Mouse (Mus musculus) gastrocnemius, postnatal 14 days (tissue): Measurements from ENCODE around the gene Aldh3b1. TPM values are rescaled to one million over a fixed set of nuclear protein-coding genes. Genes with fewer than 3 reads are reported as not detected.

Source experiments
- DNase-seq: peaks from one replicate; pipeline ENCODE4 v3.0.0; 2021; ENCODE audit warnings: mixed read lengths
- intact Hi-C: fragments of 180-260 bp; cut with DNase I; formaldehyde crosslinking; loops from one replicate; pipeline ENCODE4 v1.15.1; 2025; ENCODE audit warnings: low total_unique reads
- total RNA-seq, 2 experiments: library from RNA; stranded (reverse); gene quantifications; 2 replicates each; pipeline ENCODE4 v1.2.3; 2021

The Aldh3b1 gene
- total RNA-seq, 2 experiments from 2014 or later: 2.1 to 2.5 TPM

- no peak for DNase-seq
Measured at GRCm38 (mm10) chr19:3895171-3895631, 34.4 kb downstream of the Aldh3b1 start.

DNA sequence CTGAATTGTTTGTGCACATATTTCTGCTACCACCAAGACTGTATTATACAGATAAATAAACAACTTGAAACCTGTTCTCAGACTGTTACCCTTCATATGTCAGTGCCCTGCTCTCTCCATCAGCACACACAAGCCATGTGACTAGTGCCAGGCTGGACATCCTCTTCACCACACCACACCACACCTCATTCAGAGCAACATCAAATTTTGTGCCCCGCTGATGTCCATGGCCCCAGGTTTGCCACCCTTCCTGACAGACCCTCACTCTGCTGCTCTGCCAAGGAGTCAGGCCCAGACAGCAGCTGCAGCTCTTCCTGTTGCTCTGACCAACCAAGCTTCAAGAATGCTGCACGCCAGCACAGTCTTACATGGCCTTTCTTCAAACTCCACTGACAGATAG is 35.3 kb downstream of the Aldh3b1 start:
- intact Hi-C loops: no loop called here
- DNase-seq: no peak

More at GRCm38 (mm10) chr19:3895171-3895631, 34.4 kb downstream of the Aldh3b1 start:
- intact Hi-C loops: no loop called here

DNA sequence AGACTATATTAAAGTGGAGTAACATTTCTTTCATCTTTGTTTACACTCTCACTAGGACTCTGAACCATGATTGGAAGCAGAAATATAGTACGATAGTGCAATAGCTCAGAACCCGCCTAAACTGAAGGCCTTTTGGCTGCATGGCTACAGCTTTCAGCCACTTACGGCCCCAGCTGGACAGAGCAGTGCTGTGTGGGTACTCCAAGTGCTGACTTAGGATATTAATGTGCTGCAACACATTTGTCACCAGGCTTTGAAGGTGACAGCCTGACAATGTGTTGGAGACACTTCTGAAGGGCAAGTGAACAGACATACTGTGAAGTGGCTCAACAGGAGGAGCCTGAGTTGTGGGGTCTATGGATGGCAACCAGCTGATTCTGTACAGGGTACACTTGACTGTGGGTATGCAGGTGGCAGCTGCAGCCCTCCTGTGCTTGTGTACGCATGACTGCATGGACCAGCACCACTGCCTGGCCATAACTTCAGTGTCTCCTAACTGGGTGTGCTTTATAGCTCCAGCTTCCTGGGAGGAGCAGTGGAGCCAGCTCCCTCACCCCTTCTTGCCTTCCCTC is 36.0 kb downstream of the Aldh3b1 start:
- DNase-seq: no peak
- intact Hi-C loops: no loop called here

DNA sequence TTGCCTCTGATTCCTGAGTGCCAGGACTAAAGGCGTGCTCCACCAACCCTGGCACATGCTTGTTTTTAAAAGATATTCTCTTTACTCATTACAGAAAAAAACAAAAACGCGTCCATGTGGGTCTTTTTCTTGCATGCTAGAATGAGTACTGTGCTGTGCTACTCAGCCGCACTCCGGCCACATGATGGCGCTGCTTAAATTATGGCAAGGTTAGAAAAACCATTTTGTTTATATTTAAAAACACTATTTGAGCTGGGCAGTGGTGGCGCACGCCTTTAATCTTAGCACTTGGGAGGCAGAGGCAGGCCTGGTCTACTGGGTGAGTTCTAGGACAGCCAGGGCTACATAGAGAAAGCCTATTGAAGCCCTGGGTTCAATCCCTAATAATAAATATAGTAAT is 39.4 kb downstream of the Aldh3b1 start:
- no peak for DNase-seq
- intact Hi-C loops: no loop called here

DNA sequence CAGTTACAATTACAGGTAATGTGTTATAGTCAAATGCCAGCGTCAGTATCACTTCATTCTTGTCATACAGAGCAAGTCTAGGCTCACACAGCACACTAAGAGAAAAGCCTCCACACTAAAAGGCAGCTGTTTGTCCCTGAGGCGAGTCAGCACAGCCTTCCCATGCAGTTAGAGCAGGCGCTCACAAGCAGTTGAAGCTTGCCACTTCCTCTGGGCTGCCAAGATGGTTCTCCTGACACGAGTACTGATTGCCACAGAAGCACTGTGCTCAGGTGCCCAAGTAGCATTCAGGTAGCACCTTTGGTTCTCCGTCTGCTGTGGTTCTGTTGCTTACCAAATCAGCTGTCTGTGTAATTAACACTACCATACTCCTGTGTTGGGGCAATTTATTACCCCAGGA is 40.5 kb downstream of the Aldh3b1 start:
- DNase-seq: no peak
- intact Hi-C loops: no loop called here

DNA sequence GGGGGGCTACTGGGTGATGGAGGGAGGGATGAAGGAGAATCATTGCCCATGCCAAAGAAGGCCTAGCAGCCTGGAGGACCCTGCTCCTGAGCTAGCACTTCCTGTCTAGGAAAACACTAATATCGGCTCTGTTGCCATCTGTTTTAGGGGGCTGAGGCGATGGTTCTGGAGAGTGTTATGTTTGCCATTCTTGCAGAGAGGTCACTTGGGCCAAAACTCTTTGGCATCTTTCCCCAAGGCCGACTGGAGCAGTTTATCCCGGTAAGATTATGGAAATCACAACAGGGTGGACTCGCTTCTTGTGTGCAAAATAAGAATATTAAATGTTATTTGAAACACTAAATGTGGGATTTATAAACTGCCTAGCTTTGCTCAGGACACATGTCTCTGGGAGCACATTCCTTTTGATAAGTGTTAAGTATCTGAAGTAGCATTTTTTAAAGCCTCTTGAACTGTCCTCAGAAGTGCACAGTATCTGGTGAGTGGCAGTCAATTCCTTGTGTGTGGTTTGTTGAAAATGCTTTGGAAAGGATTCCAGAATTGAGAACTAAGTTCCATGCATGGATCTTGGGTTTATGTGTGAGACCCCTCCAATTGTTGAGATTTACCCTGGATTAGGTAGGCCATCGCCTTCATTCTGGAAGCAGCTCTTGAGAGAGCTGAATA is 45.1 kb downstream of the Aldh3b1 start:
- no peak for DNase-seq
- intact Hi-C loops: no loop called here

DNA sequence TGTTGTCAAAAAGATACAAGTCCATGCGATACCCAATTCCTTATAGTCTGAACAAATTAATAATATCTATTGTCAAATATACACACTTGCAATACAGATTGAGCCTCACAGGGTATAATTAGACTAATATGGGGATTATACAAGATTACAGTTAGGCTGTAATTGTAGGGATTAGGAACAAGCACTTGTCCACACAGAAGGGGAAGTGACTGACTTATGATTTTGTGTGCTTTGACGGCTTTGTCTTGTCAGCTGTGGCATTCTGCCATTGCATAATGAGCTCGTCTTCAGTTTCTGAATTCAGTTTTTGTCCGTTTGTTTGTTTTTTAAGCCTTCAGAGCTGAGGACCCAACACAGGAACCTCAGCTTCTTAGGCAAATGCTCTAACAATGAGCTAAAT is 47.4 kb downstream of the Aldh3b1 start:
- DNase-seq: no peak
- intact Hi-C loops: loop anchor here (2.0 kb wide), 1 partner anchor 55 kb away; no protein-coding TSS in a partner anchor

DNA sequence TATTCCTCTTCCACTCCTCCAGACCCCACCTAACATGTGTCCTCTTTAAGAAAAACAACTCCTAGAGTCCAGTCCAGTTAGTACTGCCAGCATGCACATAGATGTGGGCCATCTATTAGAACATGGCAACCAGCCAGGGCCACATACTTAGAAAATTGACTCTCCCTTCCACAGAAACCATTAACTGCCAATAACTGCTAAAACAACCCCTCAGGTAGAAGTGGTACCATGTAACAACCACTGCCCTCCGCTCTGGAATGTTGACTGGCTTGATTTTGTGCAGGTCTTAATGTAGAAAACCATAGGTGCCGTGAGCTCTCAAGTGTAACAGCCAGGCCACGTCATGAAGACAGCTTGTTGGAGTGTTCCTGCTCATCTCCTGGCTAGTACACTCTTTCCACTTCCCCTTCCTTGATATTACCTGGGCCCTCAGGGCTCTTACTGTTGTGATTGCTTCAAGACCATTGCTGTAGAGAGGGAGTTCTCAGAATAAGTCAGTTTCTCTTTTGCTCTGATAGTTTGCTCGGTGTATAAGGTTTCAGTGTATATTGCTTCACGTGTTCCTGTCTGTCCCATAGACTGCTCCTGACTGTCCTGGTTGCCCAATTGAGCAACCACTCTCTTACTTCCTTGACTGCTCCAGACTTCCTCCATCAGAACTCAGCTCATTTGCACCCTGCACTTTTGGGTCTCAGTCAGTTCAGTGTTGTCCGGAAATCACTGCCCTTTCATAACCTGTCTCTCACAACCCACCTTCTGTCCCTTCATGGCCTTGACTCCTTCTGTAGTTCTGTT is 49.4 kb downstream of the Aldh3b1 start:
- intact Hi-C loops: no loop called here
- DNase-seq: no peak

DNA sequence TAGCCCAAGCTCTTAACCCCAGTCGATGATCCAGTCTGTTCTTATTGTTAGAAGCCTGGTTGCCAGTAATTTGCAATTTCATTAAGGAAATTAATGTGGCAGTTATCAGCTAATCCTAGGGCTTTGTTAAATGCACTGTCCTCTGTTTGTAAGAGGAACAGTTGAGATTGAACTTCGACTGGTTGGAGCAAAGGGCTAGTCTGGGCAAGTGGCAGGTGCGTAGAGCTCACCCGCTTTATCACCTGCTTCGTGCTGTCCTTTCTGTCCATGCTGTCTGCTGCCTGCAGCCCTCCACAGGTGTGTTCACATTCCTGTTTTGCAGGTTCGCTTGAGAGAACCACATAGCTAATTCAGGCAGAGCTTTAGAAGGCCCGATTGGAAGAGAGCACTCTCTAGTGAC is 54.6 kb downstream of the Aldh3b1 start:
- DNase-seq: no peak
- intact Hi-C loops: no loop called here

GRCm38 (mm10) chr19:3872373-3872772 is 57.2 kb downstream of the Aldh3b1 start:
- DNase-seq: no peak
- intact Hi-C loops: no loop called here

DNA sequence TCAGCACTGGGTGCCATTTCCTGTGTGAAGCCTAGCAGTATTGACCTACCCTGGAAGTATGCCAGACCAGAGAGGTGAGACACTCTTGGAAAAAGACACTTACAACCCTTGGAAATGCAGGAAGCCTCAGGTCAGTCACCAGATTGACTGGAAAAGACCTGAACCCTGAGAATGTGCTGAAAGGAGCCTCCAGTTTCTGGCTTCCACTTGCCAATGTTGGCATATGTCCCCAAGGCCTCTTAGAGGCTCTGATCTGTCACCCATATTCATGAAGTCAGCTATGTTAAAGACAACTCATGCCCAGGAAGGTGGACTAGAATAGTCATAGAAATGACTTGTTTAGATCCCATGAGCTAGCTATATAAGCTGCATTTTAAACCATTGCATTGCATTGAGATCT is 58.1 kb downstream of the Aldh3b1 start:
- intact Hi-C loops: no loop called here
- DNase-seq: no peak

DNA sequence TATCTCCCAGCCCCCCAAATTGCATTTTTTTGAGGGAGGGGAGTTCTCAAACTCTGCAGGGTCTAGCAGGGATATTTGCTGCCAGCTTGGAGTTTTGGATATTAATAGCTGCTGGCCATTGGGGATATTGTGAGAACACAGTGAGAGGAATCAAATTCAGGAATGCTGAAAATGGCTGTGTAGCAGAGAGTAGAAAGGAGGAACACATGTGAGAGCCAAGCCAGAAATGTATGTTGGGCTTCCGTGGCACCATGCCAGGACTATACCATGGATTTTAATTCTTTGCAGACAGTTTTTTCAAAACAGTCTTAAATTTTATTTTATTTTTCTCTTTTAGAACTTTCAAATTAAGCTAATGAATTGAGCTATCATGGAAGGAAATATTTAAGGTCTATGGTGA is 61.3 kb downstream of the Aldh3b1 start:
- no peak for DNase-seq
- intact Hi-C loops: no loop called here

DNA sequence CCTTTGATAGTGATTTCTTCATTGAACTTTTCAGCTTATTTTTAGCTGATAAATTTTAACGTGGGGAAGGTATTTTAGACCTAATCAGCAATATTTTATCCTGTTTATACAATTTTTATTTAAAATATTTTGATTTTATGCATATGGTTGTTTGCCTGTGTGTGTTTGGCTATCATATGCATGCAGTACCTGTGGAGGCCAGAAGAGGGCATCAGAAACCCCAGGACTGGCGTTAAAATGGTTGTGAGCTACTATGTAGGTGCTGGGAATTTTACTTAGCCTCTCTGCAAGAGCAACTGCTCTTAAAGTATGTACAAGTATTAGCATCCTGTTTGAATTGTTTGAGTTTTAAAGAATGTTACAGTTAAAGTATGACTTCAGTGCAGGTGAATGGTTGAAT is 64.6 kb downstream of the Aldh3b1 start:
- DNase-seq: no peak
- intact Hi-C loops: no loop called here

Other genes starting within 250 kb of the Aldh3b1 start
- 10 to 100 TPM; 33.0 to 39.3 TPM for gene Lrp5, start 243.2 kb downstream of the Aldh3b1 start, total RNA-seq
- 10 to 100 TPM in 1 of 2 experiments, 1 to 10 TPM in 1; 9.7 to 15.9 TPM for gene 1810055G02Rik, start 221.5 kb downstream of the Aldh3b1 start, total RNA-seq
- 10 to 100 TPM; 20.1 to 20.2 TPM for gene Kmt5b, start 162.4 kb downstream of the Aldh3b1 start, total RNA-seq
- 1 to 10 TPM; 3.5 to 4.5 TPM for gene Chka, start 78.0 kb downstream of the Aldh3b1 start, total RNA-seq
- gene Tcirg1, start 22.7 kb downstream of the Aldh3b1 start, total RNA-seq: 1 to 10 TPM; 7.3 to 8.5 TPM
- 100 to 1,000 TPM; 206 to 256 TPM for gene Ndufs8, start 17.0 kb downstream of the Aldh3b1 start, total RNA-seq
- 10 to 100 TPM; 13.7 to 13.8 TPM for gene Unc93b1, start 5.4 kb upstream of the Aldh3b1 start, total RNA-seq
- not detected for gene Aldh3b3, start 28.8 kb upstream of the Aldh3b1 start, total RNA-seq
- under 1 TPM; 0.38 to 0.80 TPM for gene Aldh3b2, start 42.5 kb upstream of the Aldh3b1 start, total RNA-seq
- gene Acy3, start 56.8 kb upstream of the Aldh3b1 start, total RNA-seq: 1 to 10 TPM; 3.6 to 4.2 TPM
- not detected for gene Tbx10, start 62.9 kb upstream of the Aldh3b1 start, total RNA-seq
- 10 to 100 TPM; 19.2 to 19.6 TPM for gene Nudt8, start 70.8 kb upstream of the Aldh3b1 start, total RNA-seq
- under 1 TPM; 0.18 to 0.31 TPM for gene Gm49405, start 70.8 kb upstream of the Aldh3b1 start, total RNA-seq
- under 1 TPM; 0.57 to 0.84 TPM for gene Doc2g, start 73.5 kb upstream of the Aldh3b1 start, total RNA-seq
- 100 to 1,000 TPM; 365 to 434 TPM for gene Ndufv1, start 83.0 kb upstream of the Aldh3b1 start, total RNA-seq
- 100 to 1,000 TPM; 228 to 235 TPM for gene Gstp1, start 108.2 kb upstream of the Aldh3b1 start, total RNA-seq
- 10 to 100 TPM; 72.8 to 85.9 TPM for gene Gstp2, start 116.2 kb upstream of the Aldh3b1 start, total RNA-seq
- gene Gstp3, start 129.8 kb upstream of the Aldh3b1 start, total RNA-seq: not detected
- gene Cabp2, start 151.8 kb upstream of the Aldh3b1 start, total RNA-seq: not detected
- gene Cdk2ap2, start 167.4 kb upstream of the Aldh3b1 start, total RNA-seq: 10 to 100 TPM; 17.3 to 17.5 TPM
- gene Pitpnm1, start 170.2 kb upstream of the Aldh3b1 start, total RNA-seq: 1 to 10 TPM; 3.7 to 4.2 TPM
- gene Aip, start 196.1 kb upstream of the Aldh3b1 start, total RNA-seq: 10 to 100 TPM; 51.4 to 57.9 TPM
- not detected for gene Gpr152, start 210.0 kb upstream of the Aldh3b1 start, total RNA-seq
- gene Cabp4, start 214.2 kb upstream of the Aldh3b1 start, total RNA-seq: under 1 TPM in 1 of 2 experiments, not detected in 1; 0.14 TPM
- gene Coro1b, start 218.8 kb upstream of the Aldh3b1 start, total RNA-seq: 10 to 100 TPM; 31.7 to 31.8 TPM
- under 1 TPM; 0.29 to 0.78 TPM for gene Ptprcap, start 223.8 kb upstream of the Aldh3b1 start, total RNA-seq
- 10 to 100 TPM; 28.5 to 31.3 TPM for gene Rps6kb2, start 233.5 kb upstream of the Aldh3b1 start, total RNA-seq
- 10 to 100 TPM; 23.4 to 27.5 TPM for gene Carns1, start 245.7 kb upstream of the Aldh3b1 start, total RNA-seq